Mouse (Mus musculus): ENCODE data around the gene Ubqln1. TPM values are rescaled to one million over a fixed set of nuclear protein-coding genes. Genes with fewer than 3 reads are reported as not detected.

Gene Ubqln1
- 13.6 TPM for polyA plus RNA-seq (2017; shearing (Covaris generic))

GRCm38 (mm10) chr13:58215592-58216341 lies at the start of gene Ubqln1:
Ubqln1 (minus strand) TSS chr13:58215653.

GRCm38 (mm10) chr13:58157447-58158098 lies 57.9 kb downstream of the Ubqln1 start, which contains the start of gene Idnk:
Idnk (plus strand) TSS chr13:58157649.

GRCm38 (mm10) chr13:58128396-58128767 lies 87.1 kb downstream of the Ubqln1 start, which contains the start of gene Hnrnpa0:
Hnrnpa0 (minus strand) TSS chr13:58128556.

Other genes starting within 250 kb of the Ubqln1 start
- gene Klhl3, start 102.1 kb downstream of the Ubqln1 start, polyA plus RNA-seq (2017; shearing (Covaris generic)), result 2.7 TPM
- gene Hnrnpa0, start 87.1 kb downstream of the Ubqln1 start, polyA plus RNA-seq (2017; shearing (Covaris generic)), result 6.3 TPM
- gene Idnk, start 58.0 kb downstream of the Ubqln1 start, polyA plus RNA-seq (2017; shearing (Covaris generic)), result 217 TPM
- gene Gkap1, start 60.0 kb upstream of the Ubqln1 start, polyA plus RNA-seq (2017; shearing (Covaris generic)), result 1.4 TPM
- gene Kif27, start 143.5 kb upstream of the Ubqln1 start, polyA plus RNA-seq (2017; shearing (Covaris generic)), result not detected
- 12.3 TPM for gene 2210016F16Rik, start 169.6 kb upstream of the Ubqln1 start, polyA plus RNA-seq (2017; shearing (Covaris generic))
- 43.5 TPM for gene Rmi1, start 186.6 kb upstream of the Ubqln1 start, polyA plus RNA-seq (2017; shearing (Covaris generic))
- gene Hnrnpk, start 187.7 kb upstream of the Ubqln1 start, polyA plus RNA-seq (2017; shearing (Covaris generic)), result 2,683 TPM